Mouse (Mus musculus) small intestine, adult 2 months (tissue): Measurements from ENCODE around the gene Usf3. TPM values are rescaled to one million over a fixed set of nuclear protein-coding genes. Genes with fewer than 3 reads are reported as not detected.

ENCODE experiments used
- H3K27ac ChIP-seq: fragments of 200-500 bp; 2 replicates; pipeline ENCODE4 v1.5.1; 2012; ENCODE audit warnings: low read depth, low read length, control low read depth, inconsistent platforms; ENCODE audit not compliant: insufficient read depth
- H3K27me3 ChIP-seq: fragments of 200-500 bp; 2 replicates; pipeline ENCODE4 v1.6.1; 2012; ENCODE audit warnings: mild to moderate bottlenecking, moderate library complexity, low read length, inconsistent platforms; ENCODE audit not compliant: control insufficient read depth, insufficient read depth
- H3K36me3 ChIP-seq: fragments of 200-500 bp; 2 replicates; pipeline ENCODE4 v1.6.1; 2012; ENCODE audit warnings: mild to moderate bottlenecking, low read length, control low read depth, inconsistent platforms; ENCODE audit not compliant: control insufficient read depth, insufficient read depth
- H3K4me1 ChIP-seq: fragments of 200-500 bp; 2 replicates; pipeline ENCODE4 v1.6.1; 2012; ENCODE audit warnings: low read length, inconsistent platforms, mixed read lengths; ENCODE audit not compliant: control insufficient read depth, insufficient read depth, insufficient read length
- H3K4me3 ChIP-seq: fragments of 200-500 bp; 2 replicates; pipeline ENCODE4 v1.5.1; 2012; ENCODE audit warnings: low read depth, mild to moderate bottlenecking, control low read depth, inconsistent platforms, low read length, moderate library complexity
- CTCF ChIP-seq: fragments of 200-500 bp; IDR thresholded peaks from 2 replicates; pipeline ENCODE4 v1.5.1; 2012; ENCODE audit warnings: low read depth, mild to moderate bottlenecking, control low read depth, inconsistent platforms, low read length, moderate library complexity, mixed read lengths; ENCODE audit not compliant: insufficient replicate concordance, insufficient read length; ENCODE audit errors: extremely low read depth
- POLR2A ChIP-seq: fragments of 200-500 bp; IDR thresholded peaks from 2 replicates; pipeline ENCODE4 v1.6.1; 2012; ENCODE audit warnings: low read depth, mild to moderate bottlenecking, control low read depth, inconsistent platforms, low read length, moderate library complexity
- WGBS: fragments of 180-500 bp; shearing (Covaris S2); methylation state at CpG from one replicate; pipeline ENCODE4 v1.1.7; 2018; 5-methylcytosine and 5-hydroxymethylcytosine counted together
- polyA plus RNA-seq: library from polyadenylated mRNA; depleted of rRNA; stranded (reverse); fragments of >200 nt; gene quantifications from 2 replicates; pipeline ENCODE4 v1.2.3, GENCODE M21; 2012

Usf3 gene
- polyA plus RNA-seq, 1 experiment, result 6.7 TPM

DNA sequence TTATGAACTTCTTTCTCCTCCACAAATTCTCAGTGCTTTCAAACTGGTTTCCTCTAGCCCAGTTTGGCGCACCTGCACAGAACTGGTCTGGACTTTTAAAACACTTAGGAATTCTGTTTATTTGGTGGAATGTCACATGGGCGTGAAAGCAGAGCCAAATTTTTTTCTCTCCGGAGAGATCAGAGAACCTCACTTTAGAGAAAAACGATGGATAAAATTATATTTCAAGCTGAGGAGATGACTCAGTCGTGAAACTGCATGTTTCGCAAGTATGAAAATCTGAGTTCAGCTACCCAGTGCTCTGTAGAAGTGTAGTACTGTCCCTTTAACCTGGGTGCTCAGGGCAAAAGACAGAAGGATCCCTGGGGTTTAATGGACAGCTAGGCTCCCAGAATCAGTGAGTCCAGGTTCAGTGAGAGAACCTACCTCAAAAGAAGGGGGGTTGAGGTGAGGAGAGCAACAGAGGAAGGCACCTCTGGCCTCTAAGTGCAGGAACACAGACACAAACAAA lies 36.5 kb upstream of the Usf3 start:
- TF ChIP-seq POLR2A (no peak), CTCF (no peak)
- no peaks in the 10 kb centered on the region for H3K36me3 ChIP-seq
- 69% methylated on average over 6 of the region's 6 CpGs for WGBS
- H3K4me1 ChIP-seq, result no peaks in the 10 kb centered on the region
- no peaks in the 10 kb centered on the region for H3K27me3 ChIP-seq
- no peak overlapping the region for H3K27ac ChIP-seq
- H3K4me3 ChIP-seq, result no peak overlapping the region

GRCm38 (mm10) chr16:44138377-44138978 lies 34.6 kb upstream of the Usf3 start:
- Histone ChIP-seq H3K27ac (peak overlapping the region; percentile 56), H3K4me1 (no peaks in the 10 kb centered on the region), H3K36me3 (no peaks in the 10 kb centered on the region), H3K27me3 (no peaks in the 10 kb centered on the region), H3K4me3 (peak overlapping the region; percentile 65)
- 0% methylated on average over 24 of the region's 24 CpGs for WGBS
- no peak; the same call in 1 of the 2 replicates for TF ChIP-seq POLR2A
- TF ChIP-seq CTCF, result no peak

GRCm38 (mm10) chr16:44138979-44139535 lies 34.0 kb upstream of the Usf3 start:
- Histone ChIP-seq H3K27ac (peak overlapping the region; percentile 100), H3K4me3 (peak overlapping the region; percentile 96), H3K27me3 (no peaks in the 10 kb centered on the region), H3K36me3 (no peaks in the 10 kb centered on the region), H3K4me1 (no peaks in the 10 kb centered on the region)
- TF ChIP-seq POLR2A (peak; percentile 79; the same call in 1 of the 2 replicates), CTCF (no peak)
- under 1% methylated on average over 25 of the region's 25 CpGs for WGBS

- Histone ChIP-seq H3K4me1 (no peaks in the 10 kb centered on the region), H3K27ac (peak within 1 kb of the TSS; percentile 100), H3K4me3 (peak within 1 kb of the TSS; percentile 96), H3K36me3 (no peaks in the 10 kb centered on the region), H3K27me3 (no peaks in the 10 kb centered on the region)
- WGBS, result under 1% methylated on average over 69 of the region's 71 CpGs
- TF ChIP-seq POLR2A, result peak; percentile 73; the same call in 1 of the 2 replicates
- TF ChIP-seq CTCF, result no peak
These were observed 33.4 kb upstream of the Usf3 start, which contains the start of the genes Atp6v1a and Naa50 for GRCm38 (mm10) chr16:44139536-44140185. Gene Atp6v1a, minus strand, starts transcription at chr16:44139705. Gene Naa50, plus strand, starts transcription at chr16:44139830.

- whole genome bisulfite sequencing, result under 1% methylated on average over 43 of the region's 44 CpGs
- H3K4me1 ChIP-seq, result no peaks in the 10 kb centered on the region
- H3K4me3 ChIP-seq, result peak overlapping the region; percentile 96
- no peaks in the 10 kb centered on the region for H3K36me3 ChIP-seq
- H3K27me3 ChIP-seq, result no peaks in the 10 kb centered on the region
- TF ChIP-seq POLR2A (no peak), CTCF (peak; percentile 36; the same call in 1 of the 2 replicates)
- peak overlapping the region; percentile 82 for H3K27ac ChIP-seq
These were observed 32.8 kb upstream of the Usf3 start for GRCm38 (mm10) chr16:44140186-44140787.

GRCm38 (mm10) chr16:44141483-44141882 lies 31.6 kb upstream of the Usf3 start:
- H3K27me3 ChIP-seq, result no peaks in the 10 kb centered on the region
- no peaks in the 10 kb centered on the region for H3K4me1 ChIP-seq
- 11% methylated on average over 6 of the region's 6 CpGs for WGBS
- no peak overlapping the region for H3K27ac ChIP-seq
- H3K36me3 ChIP-seq, result no peaks in the 10 kb centered on the region
- TF ChIP-seq POLR2A (no peak), CTCF (no peak)
- H3K4me3 ChIP-seq, result no peak overlapping the region
